Mouse (Mus musculus) forebrain, embryonic 14.5 days (tissue): ENCODE data around the gene Slc7a6. TPM values are rescaled to one million over a fixed set of nuclear protein-coding genes. Genes with fewer than 3 reads are reported as not detected.
A peak's percentile ranks its signal among the peaks of the same experiment; 100 is the strongest.

Source experiments
- ATAC-seq: fragments of 200-750 bp; cut with Nextera tagmentation; 2 replicates; pipeline ENCODE4 v1.8.0; 2017; ENCODE audit warnings: mild to moderate bottlenecking, moderate library complexity
- DNase-seq: peaks from one replicate; pipeline ENCODE4 v3.0.0-alpha.2; 2015; ENCODE audit warnings: low spot score
- H3K27ac ChIP-seq: fragments of 300-500 bp; sonication (generic); 2 replicates; pipeline ENCODE4 v1.5.1; 2014; ENCODE audit warnings: low read depth, mild to moderate bottlenecking, control low read depth, low read length, moderate library complexity
- H3K27me3 ChIP-seq: fragments of 300-500 bp; sonication (generic); replicated peaks from 2 replicates; pipeline ENCODE4 v1.6.1; 2014; ENCODE audit warnings: low read length, control low read depth, mixed read lengths; ENCODE audit not compliant: control insufficient read depth, insufficient read depth
- H3K36me3 ChIP-seq: fragments of 300-500 bp; sonication (generic); 2 replicates; pipeline ENCODE4 v1.6.1; 2014; ENCODE audit warnings: low read length, control low read depth; ENCODE audit not compliant: control insufficient read depth, insufficient read depth
- H3K4me1 ChIP-seq: fragments of 300-500 bp; sonication (generic); 2 replicates; pipeline ENCODE4 v1.6.1; 2014; ENCODE audit warnings: antibody characterized with exemption, low read length, control low read depth; ENCODE audit not compliant: control insufficient read depth, insufficient read depth
- H3K4me2 ChIP-seq: fragments of 300-500 bp; sonication (generic); 2 replicates; pipeline ENCODE4 v1.6.1; 2014; ENCODE audit warnings: mild to moderate bottlenecking, control low read depth, low read length
- H3K4me3 ChIP-seq: fragments of 300-500 bp; sonication (generic); 2 replicates; pipeline ENCODE4 v1.5.1; 2014; ENCODE audit warnings: low read depth, low read length, control low read depth
- H3K9ac ChIP-seq: fragments of 300-500 bp; sonication (generic); 2 replicates; pipeline ENCODE4 v1.6.1; 2014; ENCODE audit warnings: mild to moderate bottlenecking, low read length, control low read depth, moderate library complexity
- H3K9me3 ChIP-seq: fragments of 300-500 bp; sonication (generic); replicated peaks from 2 replicates; pipeline ENCODE4 v1.6.1; 2016; ENCODE audit warnings: low read length, control low read depth, mixed read lengths; ENCODE audit not compliant: control insufficient read depth
- WGBS: fragments of 180-500 bp; shearing (Covaris S2); extraction: QIAGEN DNeasy Blood & Tissue Kit; methylation state at CpG from one replicate; pipeline ENCODE4 v1.1.7; 2014; 5-methylcytosine and 5-hydroxymethylcytosine counted together
- polyA plus RNA-seq: library from polyadenylated mRNA; unstranded; fragments of >200 nt; fragmentation: Nextera tagmentation; extraction: Ambion mirVana; gene quantifications from 2 replicates; pipeline ENCODE4 v1.2.1, GENCODE M21; 2014

Slc7a6 gene
- polyA plus RNA-seq, 1 experiment from 2014 or later = 86.3 TPM

DNA sequence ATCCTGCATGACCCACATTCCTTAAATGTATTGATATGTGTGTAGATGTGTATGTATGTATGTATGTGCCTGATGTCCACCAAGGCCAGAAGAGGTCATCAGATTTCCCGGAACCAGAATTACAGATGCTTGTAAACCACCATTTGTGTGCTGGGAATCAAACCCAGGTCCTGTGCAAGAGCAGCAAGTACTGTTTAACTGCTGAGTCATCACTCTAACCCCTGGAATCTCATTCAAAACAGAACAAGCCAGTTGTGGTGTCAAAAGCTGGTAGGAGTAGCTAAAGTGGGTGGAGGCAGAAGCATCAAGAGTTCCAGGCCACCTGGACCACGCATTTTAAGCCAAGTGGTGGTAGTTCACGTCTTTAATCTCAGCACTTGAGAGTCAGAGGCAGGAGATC is 45.3 kb downstream of the Slc7a6 start:
- no peaks in the 10 kb centered on the region for H3K27me3 ChIP-seq
- no peak overlapping the region for H3K4me3 ChIP-seq
- no peaks in the 10 kb centered on the region for H3K9me3 ChIP-seq
- H3K9ac ChIP-seq = no peak overlapping the region
- H3K4me1 ChIP-seq = peaks cover 11% of the 10 kb centered on the region
- WGBS = 96% methylated on average over 3 of the region's 3 CpGs
- H3K4me2 ChIP-seq = no peak overlapping the region
- no peak for DNase-seq
- no peak for ATAC-seq
- no peak overlapping the region for H3K27ac ChIP-seq
- H3K36me3 ChIP-seq = peaks cover 56% of the 10 kb centered on the region

DNA sequence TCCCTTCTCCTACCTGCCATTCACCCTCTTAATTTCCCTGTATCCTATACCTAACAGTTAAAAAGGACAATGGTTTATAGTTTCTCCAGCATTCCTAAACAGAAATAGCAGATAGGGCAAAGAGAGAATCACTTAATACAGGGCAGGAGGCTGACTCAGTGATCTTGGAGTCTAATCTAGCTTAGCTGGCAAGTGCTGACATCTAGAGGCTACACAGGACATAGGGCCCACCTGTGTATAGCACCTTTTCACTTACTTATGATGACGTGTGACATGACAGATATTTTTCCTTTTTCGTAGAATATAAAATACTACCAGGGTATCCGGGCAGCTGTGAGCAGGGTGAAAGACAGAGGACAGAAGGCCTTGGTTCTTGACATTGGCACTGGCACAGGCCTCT is 51.0 kb downstream of the Slc7a6 start:
- DNase-seq (no peak), ATAC-seq (no peak)
- Histone ChIP-seq H3K4me2 (no peak overlapping the region), H3K27ac (no peak overlapping the region), H3K9ac (no peak overlapping the region), H3K9me3 (no peaks in the 10 kb centered on the region), H3K4me3 (no peak overlapping the region), H3K36me3 (peaks cover 84% of the 10 kb centered on the region), H3K27me3 (no peaks in the 10 kb centered on the region), H3K4me1 (no peaks in the 10 kb centered on the region)
- WGBS = 93% methylated on average over 3 of the region's 3 CpGs

DNA sequence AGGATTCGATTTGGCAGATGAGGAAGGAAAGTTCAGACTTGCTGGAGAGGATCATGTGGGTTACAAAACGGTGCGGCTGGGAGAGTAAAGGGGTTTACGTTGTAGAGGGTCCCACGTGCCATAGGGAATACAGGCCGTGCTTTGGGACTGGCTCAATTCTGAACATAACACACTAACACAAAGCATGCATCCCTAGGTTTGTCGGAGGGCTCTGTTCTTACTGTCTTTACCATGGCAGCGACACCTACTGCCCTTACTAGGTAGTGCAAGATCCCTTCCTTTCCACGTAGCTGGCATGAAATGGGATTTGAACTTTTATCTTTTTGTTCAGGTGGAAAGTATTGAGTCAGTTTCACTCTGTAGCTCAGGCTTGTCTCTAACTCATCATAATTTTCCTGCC is 57.9 kb downstream of the Slc7a6 start:
- no peak overlapping the region for H3K27ac ChIP-seq
- H3K9ac ChIP-seq = no peak overlapping the region
- H3K9me3 ChIP-seq = no peaks in the 10 kb centered on the region
- H3K4me2 ChIP-seq = no peak overlapping the region
- ATAC-seq = no peak
- H3K27me3 ChIP-seq = no peaks in the 10 kb centered on the region
- no peak overlapping the region for H3K4me3 ChIP-seq
- peak; percentile 78 for DNase-seq
- H3K4me1 ChIP-seq = no peaks in the 10 kb centered on the region
- WGBS = 47% methylated on average over 9 of the region's 9 CpGs
- peaks cover 71% of the 10 kb centered on the region for H3K36me3 ChIP-seq

DNA sequence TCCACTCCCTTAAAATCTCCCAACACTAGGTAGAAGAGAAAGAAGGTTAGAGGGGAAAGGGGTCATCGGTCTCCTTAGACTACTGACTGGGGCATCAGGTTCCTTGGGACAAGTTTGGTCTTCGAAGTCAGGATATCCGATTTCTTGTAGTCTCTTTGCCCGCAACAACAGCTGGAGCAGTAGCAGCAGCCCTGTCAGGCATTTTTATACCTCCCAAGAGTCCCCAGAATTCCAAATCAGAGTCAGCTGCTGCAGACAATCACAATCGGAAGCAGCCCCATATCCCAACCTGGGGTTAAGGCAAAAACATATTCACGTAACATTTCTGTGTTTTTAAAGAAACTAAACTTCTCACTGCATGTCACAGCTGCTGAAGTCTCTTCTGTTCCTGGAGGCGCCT is 62.9 kb downstream of the Slc7a6 start:
- Histone ChIP-seq H3K27ac (no peak overlapping the region), H3K4me1 (no peaks in the 10 kb centered on the region), H3K4me2 (no peak overlapping the region), H3K9me3 (no peaks in the 10 kb centered on the region), H3K36me3 (peaks cover 62% of the 10 kb centered on the region), H3K27me3 (no peaks in the 10 kb centered on the region), H3K4me3 (no peak overlapping the region), H3K9ac (no peak overlapping the region)
- ATAC-seq (no peak), DNase-seq (no peak)
- 92% methylated on average over 7 of the region's 7 CpGs for WGBS

DNA sequence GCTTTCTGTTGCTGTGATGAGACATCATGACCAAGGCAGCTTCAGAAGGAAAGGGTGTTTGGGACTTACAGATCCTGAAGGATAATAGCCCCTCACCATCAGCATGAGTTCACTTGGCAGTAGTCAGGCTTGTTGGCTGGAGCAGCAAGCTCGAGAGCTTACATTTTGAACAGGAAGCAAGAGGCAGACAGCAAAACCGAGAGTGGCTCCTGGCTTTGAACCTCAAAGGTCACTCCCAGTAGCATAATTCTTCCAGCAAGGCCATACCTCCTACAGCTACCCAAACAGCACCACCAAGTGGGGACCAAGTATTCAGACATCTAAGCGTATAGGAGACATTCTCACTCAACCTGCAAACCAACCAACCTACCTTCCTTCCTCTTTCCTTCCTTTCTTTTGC is 64.1 kb downstream of the Slc7a6 start:
- ATAC-seq (no peak), DNase-seq (no peak)
- no peaks in the 10 kb centered on the region for H3K27me3 ChIP-seq
- no peak overlapping the region for H3K4me2 ChIP-seq
- 89% methylated on average over 3 of the region's 3 CpGs for WGBS
- H3K9ac ChIP-seq = no peak overlapping the region
- no peak overlapping the region for H3K27ac ChIP-seq
- H3K9me3 ChIP-seq = no peaks in the 10 kb centered on the region
- H3K4me1 ChIP-seq = no peaks in the 10 kb centered on the region
- no peak overlapping the region for H3K4me3 ChIP-seq
- peaks cover 61% of the 10 kb centered on the region for H3K36me3 ChIP-seq

DNA sequence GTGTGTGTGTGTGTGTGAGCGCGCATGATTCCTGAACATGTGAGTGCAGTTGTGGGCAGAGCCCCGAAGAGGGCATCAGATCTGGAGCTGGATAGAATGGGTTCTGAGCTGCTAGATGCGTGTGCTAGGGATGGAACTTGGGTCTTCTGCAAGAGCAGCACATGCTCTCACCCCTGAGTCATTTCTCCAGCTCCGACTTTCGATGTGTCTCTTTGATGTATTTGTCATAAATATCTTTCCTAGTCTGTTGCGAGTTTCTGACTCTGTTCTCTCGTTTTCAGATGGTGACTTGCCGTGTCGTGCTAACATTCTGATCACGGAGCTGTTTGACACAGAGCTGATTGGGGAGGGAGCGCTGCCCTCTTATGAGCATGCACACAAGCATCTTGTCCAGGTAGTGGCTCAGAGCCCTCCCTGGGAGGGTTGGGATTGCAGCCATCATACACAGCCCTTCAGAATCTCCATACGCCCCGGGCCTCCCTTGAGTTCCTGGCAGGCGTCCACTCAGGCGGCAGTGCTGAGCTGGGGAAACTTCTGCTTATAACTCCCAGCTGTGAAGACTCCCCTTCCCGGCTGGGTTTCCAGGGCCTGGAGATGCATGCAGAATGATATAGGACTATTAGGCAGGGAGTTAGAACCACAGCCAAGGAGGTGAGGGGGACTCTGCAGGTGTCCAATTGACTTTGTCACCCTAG is 66.1 kb downstream of the Slc7a6 start:
- Histone ChIP-seq H3K9me3 (no peaks in the 10 kb centered on the region), H3K4me2 (no peak overlapping the region), H3K36me3 (peaks cover 53% of the 10 kb centered on the region), H3K4me1 (no peaks in the 10 kb centered on the region), H3K4me3 (no peak overlapping the region), H3K9ac (no peak overlapping the region), H3K27ac (no peak overlapping the region), H3K27me3 (no peaks in the 10 kb centered on the region)
- 91% methylated on average over 17 of the region's 17 CpGs for WGBS
- no peak for DNase-seq
- no peak for ATAC-seq

GRCm38 (mm10) chr8:106237106-106237505 is 68.4 kb downstream of the Slc7a6 start:
- no peak overlapping the region for H3K9ac ChIP-seq
- no peak for ATAC-seq
- no peaks in the 10 kb centered on the region for H3K4me1 ChIP-seq
- H3K4me2 ChIP-seq = no peak overlapping the region
- no peak for DNase-seq
- no peaks in the 10 kb centered on the region for H3K27me3 ChIP-seq
- H3K27ac ChIP-seq = no peak overlapping the region
- WGBS = 93% methylated on average over 5 of the region's 5 CpGs
- H3K4me3 ChIP-seq = no peak overlapping the region
- H3K9me3 ChIP-seq = no peaks in the 10 kb centered on the region
- H3K36me3 ChIP-seq = peaks cover 49% of the 10 kb centered on the region

Other genes with a start within 250 kb of the Slc7a6 start
- 1.9 and 2.5 TPM in 2 replicates for gene Ctrl, start 235.0 kb upstream of the Slc7a6 start, polyA plus RNA-seq
- 48.2 and 57.8 TPM in 2 replicates for gene Psmb10, start 230.4 kb upstream of the Slc7a6 start, polyA plus RNA-seq
- 0.17 and 0.48 TPM in 2 replicates for gene Lcat, start 225.5 kb upstream of the Slc7a6 start, polyA plus RNA-seq
- 5.1 and 9.4 TPM in 2 replicates for gene Slc12a4, start 202.8 kb upstream of the Slc7a6 start, polyA plus RNA-seq
- gene Dpep3, start 189.4 kb upstream of the Slc7a6 start, polyA plus RNA-seq = not detected in 2 replicates
- gene Dus2, start 177.5 kb upstream of the Slc7a6 start, polyA plus RNA-seq = 18.4 and 20.3 TPM in 2 replicates
- gene Dpep2nb, start 162.9 kb upstream of the Slc7a6 start, polyA plus RNA-seq = not detected in 2 replicates
- gene Ddx28, start 157.0 kb upstream of the Slc7a6 start, polyA plus RNA-seq = 21.6 and 22.2 TPM in 2 replicates
- gene Nfatc3, start 110.0 kb upstream of the Slc7a6 start, polyA plus RNA-seq = 2.6 and 2.7 TPM in 2 replicates
- gene Esrp2, start 31.9 kb upstream of the Slc7a6 start, polyA plus RNA-seq = 0.15 TPM in 1 of 2 replicates, not detected in the other
- gene Pla2g15, start 18.5 kb upstream of the Slc7a6 start, polyA plus RNA-seq = 7.8 and 7.9 TPM in 2 replicates
- gene Slc7a6os, start 42.1 kb downstream of the Slc7a6 start, polyA plus RNA-seq = 27.7 and 33.8 TPM in 2 replicates
- gene Prmt7, start 42.1 kb downstream of the Slc7a6 start, polyA plus RNA-seq = 54.1 and 59.5 TPM in 2 replicates
- 24.2 and 36.0 TPM in 2 replicates for gene Smpd3, start 169.1 kb downstream of the Slc7a6 start, polyA plus RNA-seq
- gene Zfp90, start 246.5 kb downstream of the Slc7a6 start, polyA plus RNA-seq = 49.6 and 56.4 TPM in 2 replicates